Mouse (Mus musculus) cortical plate, adult 2 months (tissue): ENCODE measurements around the gene Pkig. TPM values are rescaled to one million over a fixed set of nuclear protein-coding genes. Genes with fewer than 3 reads are reported as not detected.

Source experiments
- H3K27ac ChIP-seq: fragments of 200-500 bp; 2 replicates; pipeline ENCODE4 v1.5.1; 2012; ENCODE audit warnings: low read length, control low read depth, inconsistent platforms; ENCODE audit not compliant: insufficient read depth
- H3K4me1 ChIP-seq: fragments of 200-500 bp; 2 replicates; pipeline ENCODE4 v1.6.1; 2011; ENCODE audit warnings: low read length; ENCODE audit not compliant: control insufficient read depth, insufficient read depth
- H3K4me3 ChIP-seq: fragments of 200-500 bp; 2 replicates; pipeline ENCODE4 v1.5.1; 2011; ENCODE audit warnings: mild to moderate bottlenecking, low read length, control low read depth; ENCODE audit not compliant: insufficient read depth
- CTCF ChIP-seq: fragments of 200-500 bp; IDR thresholded peaks from 2 replicates; pipeline ENCODE4 v1.5.1; 2011; ENCODE audit warnings: mild to moderate bottlenecking, control low read depth, low read length; ENCODE audit not compliant: insufficient read depth; ENCODE audit errors: extremely low read depth
- POLR2A ChIP-seq: fragments of 200-500 bp; IDR thresholded peaks from 2 replicates; pipeline ENCODE4 v1.6.1; 2011; ENCODE audit warnings: mild to moderate bottlenecking, low read length, control low read depth; ENCODE audit not compliant: insufficient read depth; ENCODE audit errors: extremely low read depth
- polyA plus RNA-seq: library from polyadenylated mRNA; depleted of rRNA; stranded (reverse); fragments of >200 nt; gene quantifications from 2 replicates; pipeline ENCODE4 v1.2.3, GENCODE M21; 2012

Gene Pkig
- polyA plus RNA-seq, 1 experiment, result 143 TPM

DNA sequence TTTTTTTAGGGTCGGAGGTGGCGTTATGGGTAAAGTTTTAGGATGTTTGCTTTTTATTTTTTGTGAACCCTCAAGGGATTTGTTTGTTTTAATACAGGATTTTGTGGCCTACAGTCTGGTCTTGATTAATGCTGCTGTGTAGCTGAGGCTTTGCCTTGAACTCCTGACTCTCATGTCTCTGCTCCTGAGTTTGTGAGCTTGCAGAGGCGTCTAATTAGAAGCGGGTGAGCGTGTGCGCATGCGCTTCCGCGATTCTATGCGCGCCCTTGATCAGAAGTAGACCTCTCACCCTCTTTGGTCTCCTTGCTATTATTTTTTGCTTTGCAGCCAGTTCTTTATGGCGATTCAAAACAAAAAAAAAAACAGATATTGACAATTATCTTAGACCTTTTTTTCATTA, 1.2 kb downstream of the Pkig start:
- H3K27ac ChIP-seq, result peak overlapping the region; percentile 60
- H3K4me1 ChIP-seq, result peaks cover 19% of the 10 kb centered on the region
- peak overlapping the region; percentile 68 for H3K4me3 ChIP-seq
- no peak for TF ChIP-seq POLR2A
- no peak for TF ChIP-seq CTCF

DNA sequence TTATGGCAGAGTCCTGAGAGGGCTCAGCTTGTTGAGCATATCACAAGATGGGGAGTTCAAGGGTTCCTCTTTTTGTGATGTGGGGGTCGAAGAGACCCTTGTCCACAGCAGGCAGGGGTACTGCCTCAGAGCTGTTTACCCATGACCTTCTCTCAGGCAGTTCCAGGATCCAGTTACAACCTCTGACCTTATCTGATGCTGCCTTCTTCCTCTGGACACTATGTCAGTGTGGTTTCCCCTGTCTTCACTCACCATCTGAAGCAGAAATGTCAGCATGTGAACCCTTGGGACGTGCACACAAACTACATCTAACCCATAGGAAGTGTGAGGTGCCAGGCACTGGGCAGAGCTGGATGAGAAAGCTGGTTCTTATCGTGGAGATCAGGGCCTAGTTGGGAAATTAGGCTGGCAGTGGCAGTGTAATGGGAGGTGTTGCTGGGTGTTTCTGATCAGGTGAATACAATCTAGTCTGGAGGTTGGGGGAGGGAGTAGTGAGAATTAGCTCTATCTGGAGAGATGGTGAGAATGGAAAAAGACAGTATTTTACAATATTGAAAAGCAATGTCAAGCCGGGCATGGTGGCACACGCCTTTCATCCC, 2.0 kb downstream of the Pkig start:
- TF ChIP-seq POLR2A, result no peak
- TF ChIP-seq CTCF, result no peak
- no peak overlapping the region for H3K27ac ChIP-seq
- no peak overlapping the region for H3K4me3 ChIP-seq
- peaks cover 19% of the 10 kb centered on the region for H3K4me1 ChIP-seq

DNA sequence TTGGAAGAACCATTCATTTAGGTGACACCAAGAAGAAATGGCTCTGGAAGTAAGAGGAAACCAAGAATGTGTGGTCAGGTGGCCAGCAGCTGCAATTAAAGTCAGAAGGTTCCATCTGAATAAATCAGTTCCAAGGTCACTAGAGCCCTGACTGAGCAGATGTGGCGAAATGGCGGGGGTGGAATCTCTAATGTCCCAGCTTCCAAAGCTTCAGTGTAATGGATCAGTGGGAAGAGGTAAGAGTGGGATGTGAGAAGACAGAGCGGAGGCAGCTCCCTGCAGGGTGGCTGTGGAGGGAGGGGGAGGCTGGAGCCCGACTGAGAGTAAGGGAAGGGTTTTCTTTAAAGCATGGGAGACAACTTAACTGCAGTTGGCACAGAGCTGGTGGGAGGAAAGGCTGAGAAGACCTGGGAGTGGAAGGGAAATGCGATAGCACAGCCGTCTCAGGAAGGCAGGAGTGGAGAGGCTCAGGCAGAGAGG, 3.2 kb downstream of the Pkig start:
- TF ChIP-seq CTCF, result no peak
- peak; percentile 39; the same call in 1 of the 2 replicates for TF ChIP-seq POLR2A
- H3K4me3 ChIP-seq, result no peak overlapping the region
- H3K27ac ChIP-seq, result peak overlapping the region; percentile 76
- H3K4me1 ChIP-seq, result peaks cover 24% of the 10 kb centered on the region

DNA sequence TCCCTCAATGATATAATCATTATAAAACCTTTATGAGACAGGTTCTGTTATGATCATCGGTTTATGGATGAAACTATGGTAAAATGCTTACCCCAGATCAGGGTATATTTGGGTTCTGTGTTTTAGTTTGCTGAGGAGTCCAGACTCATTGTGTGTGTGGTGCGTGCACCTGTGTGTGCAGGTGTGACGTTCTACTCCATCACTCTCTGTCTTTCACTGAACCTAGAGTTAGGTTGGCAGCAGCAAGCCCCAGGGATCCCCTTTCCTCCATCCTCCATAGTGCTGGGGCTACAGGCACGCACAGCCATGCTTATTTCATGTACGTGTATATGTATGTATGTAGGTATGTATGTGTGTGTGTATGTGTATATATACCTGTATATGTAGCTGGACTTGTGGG, 3.9 kb downstream of the Pkig start:
- Histone ChIP-seq H3K4me1 (peaks cover 24% of the 10 kb centered on the region), H3K4me3 (no peak overlapping the region), H3K27ac (peak overlapping the region; percentile 14)
- TF ChIP-seq POLR2A (no peak), CTCF (no peak)

DNA sequence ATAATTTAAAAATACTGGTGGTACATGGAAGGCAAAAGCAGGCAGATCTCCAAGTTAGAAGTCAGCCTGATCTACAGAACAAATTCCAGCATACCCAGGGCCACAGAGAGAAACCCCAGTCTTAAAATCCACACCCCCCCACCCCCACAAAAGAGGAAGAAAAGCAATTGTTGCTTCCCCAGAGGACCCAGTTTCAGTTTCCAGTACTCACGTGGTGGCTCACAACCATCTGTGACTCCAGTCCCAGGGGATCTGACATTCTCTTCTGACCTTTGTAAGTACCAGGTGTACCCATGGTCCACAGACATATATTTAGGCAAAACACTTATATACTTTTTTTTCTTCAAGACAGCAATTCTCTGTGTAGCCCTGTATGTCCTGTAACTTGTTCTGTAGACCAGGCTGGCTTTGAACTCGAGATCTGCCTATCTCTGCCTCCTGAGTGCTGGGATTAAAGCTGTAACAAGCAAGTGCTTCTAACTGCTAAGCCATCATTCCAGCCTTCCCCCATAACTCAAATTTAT, 4.6 kb downstream of the Pkig start:
- TF ChIP-seq POLR2A, result no peak
- no peak for TF ChIP-seq CTCF
- peaks cover 24% of the 10 kb centered on the region for H3K4me1 ChIP-seq
- no peak overlapping the region for H3K4me3 ChIP-seq
- H3K27ac ChIP-seq, result no peak overlapping the region

DNA sequence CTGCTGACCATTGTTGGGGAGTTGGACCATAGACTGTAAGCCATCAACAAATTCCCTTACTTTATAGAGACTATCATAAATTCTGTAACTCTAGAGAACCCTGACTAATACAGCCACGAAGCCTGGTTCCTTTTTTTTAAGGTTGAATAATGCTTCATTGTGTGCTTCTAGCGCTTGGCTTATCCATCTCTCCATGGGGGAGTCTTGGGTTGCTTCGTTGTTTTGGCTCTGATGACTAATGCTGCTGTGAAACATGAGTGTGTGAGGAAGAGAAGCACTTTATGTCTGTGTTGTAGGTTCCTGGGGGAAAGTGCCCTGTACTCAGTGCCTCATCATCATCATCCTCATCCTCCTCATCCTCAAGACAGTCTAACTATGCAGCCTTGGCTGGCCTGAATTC, 5.7 kb downstream of the Pkig start:
- Histone ChIP-seq H3K27ac (peak overlapping the region; percentile 40; the same call in 1 of the 2 replicates), H3K4me1 (peaks cover 24% of the 10 kb centered on the region), H3K4me3 (no peak overlapping the region)
- no peak for TF ChIP-seq POLR2A
- no peak for TF ChIP-seq CTCF

DNA sequence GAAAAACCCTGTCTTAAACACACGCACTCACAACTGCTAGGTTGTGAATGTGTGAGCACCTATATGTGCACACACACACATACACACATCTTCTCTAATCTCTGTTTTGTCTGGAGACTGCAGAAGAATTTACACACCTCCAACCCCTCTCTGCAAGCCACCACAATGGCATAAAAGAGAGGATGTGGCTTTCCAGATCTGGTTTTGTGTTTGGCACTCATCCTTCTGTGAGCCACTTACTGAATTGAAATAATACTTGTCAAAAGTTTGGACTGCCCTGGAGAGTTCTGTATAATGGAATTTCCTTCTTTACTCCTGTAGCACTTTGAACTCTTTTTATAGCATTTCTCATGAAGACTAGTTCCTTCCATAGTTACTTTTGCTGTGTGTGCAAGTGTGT, 8.9 kb downstream of the Pkig start:
- no peak overlapping the region for H3K27ac ChIP-seq
- TF ChIP-seq POLR2A, result no peak
- no peak for TF ChIP-seq CTCF
- H3K4me1 ChIP-seq, result peaks cover 17% of the 10 kb centered on the region
- no peak overlapping the region for H3K4me3 ChIP-seq

DNA sequence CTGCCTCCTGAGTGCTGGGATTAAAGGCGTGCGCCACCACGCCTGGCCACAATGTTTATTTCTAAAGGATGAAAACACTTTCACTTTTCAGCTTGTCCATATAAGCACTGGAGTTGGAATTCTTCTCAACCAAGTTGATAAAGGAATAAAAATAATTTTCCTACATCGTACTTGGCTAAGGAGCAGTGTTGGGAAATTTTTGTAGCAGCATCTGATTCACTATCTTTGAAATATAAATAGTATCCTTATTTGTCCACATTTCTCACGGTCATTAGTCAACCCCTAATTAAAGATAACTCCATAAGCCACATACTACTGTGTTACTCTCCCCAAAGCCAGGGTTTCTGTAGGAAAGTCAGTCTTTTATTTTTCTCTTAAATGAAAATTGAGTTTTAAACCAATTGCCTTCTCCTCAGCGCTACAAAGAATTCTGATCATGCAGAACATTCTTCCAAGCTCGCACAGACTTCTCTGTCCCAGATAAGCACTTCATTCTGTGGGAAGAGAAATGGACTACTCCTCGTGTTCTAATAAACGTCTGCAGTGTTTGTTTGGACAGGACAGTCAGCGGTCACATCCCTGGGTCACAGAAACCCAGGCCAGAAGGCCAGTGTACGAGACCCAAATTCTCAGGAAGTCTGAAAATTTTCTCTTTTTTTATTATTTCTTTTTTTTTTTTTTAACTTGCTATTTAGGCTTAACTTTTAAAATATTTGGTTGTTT, 12.8 kb downstream of the Pkig start:
- H3K4me1 ChIP-seq, result peaks cover 19% of the 10 kb centered on the region
- TF ChIP-seq POLR2A, result no peak
- no peak for TF ChIP-seq CTCF
- H3K27ac ChIP-seq, result no peak overlapping the region
- H3K4me3 ChIP-seq, result no peak overlapping the region

DNA sequence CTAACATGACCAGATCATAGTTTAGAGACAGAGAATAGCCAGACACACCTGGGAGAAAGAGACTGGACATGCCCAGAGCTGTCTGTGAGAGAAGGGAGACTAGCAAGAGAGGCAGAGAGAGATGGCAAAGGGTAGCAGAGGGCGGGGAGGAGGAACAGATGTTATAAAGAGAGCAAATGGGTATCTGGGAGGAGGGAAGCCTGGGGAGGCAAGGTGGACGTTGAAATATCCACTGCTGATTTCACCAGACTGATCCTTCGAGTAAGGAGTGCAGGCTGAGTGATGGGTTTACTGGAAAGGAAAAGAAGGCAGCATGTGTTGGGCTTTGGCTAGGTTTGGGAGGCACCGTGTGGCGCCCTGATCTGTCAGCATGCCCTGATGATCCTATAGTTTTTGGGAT, 16.2 kb downstream of the Pkig start:
- Histone ChIP-seq H3K4me1 (peaks cover 26% of the 10 kb centered on the region), H3K4me3 (no peak overlapping the region), H3K27ac (peak overlapping the region; percentile 98)
- TF ChIP-seq POLR2A (no peak), CTCF (no peak)

DNA sequence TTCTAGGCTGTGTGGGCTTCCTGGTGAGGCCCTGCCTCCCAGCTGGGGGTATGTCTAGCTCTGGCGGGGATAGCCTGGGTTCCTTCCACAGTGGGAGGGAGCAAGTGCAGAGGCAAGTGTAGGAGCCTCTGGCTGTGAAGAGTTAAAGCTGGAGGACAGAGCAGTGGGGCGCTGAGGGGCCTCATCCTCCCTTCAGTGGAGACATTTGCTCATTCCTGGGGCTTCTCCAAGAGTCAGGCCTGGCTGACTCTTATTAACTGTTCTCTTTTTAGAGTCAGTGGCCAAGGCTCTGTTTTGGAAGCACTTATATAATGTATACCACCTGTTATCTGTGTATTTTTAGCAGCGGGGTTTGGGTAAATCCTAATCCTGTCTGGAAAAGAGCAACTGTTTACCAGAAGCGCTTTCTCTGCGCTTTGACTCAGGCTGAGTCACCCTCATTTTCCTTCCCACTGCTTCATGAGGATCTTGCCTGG, 17.0 kb downstream of the Pkig start:
- TF ChIP-seq CTCF (no peak), POLR2A (no peak)
- Histone ChIP-seq H3K27ac (peak overlapping the region; percentile 98), H3K4me3 (no peak overlapping the region)

More for the DNA sequence above, 17.0 kb downstream of the Pkig start:
- peaks cover 26% of the 10 kb centered on the region for H3K4me1 ChIP-seq
